Mouse (Mus musculus) liver, embryonic 11.5 days (tissue): Measurements from ENCODE around the gene Pphln1. TPM values are rescaled to one million over a fixed set of nuclear protein-coding genes. Genes with fewer than 3 reads are reported as not detected.

Source experiments
- ATAC-seq: fragments of 200-750 bp; cut with Nextera tagmentation; replicated peaks from 2 replicates; pipeline ENCODE4 v1.8.0; 2017; ENCODE audit warnings: moderate number of reproducible peaks, mild to moderate bottlenecking, moderate TSS enrichment, moderate library complexity; ENCODE audit not compliant: low FRiP score
- DNase-seq: peaks from one replicate; pipeline ENCODE4 v3.0.0-alpha.2; 2017; ENCODE audit warnings: low spot score
- H3K27ac ChIP-seq: fragments of 300-500 bp; sonication (generic); 2 replicates; pipeline ENCODE4 v1.5.1; 2014; ENCODE audit warnings: mild to moderate bottlenecking, low read depth, low read length, control low read depth
- H3K27me3 ChIP-seq: fragments of 300-500 bp; sonication (generic); replicated peaks from 2 replicates; pipeline ENCODE4 v1.6.1; 2014; ENCODE audit warnings: low read length, mixed read lengths; ENCODE audit not compliant: control insufficient read depth, insufficient read depth
- H3K36me3 ChIP-seq: fragments of 300-500 bp; sonication (generic); 2 replicates; pipeline ENCODE4 v1.6.1; 2014; ENCODE audit warnings: mild to moderate bottlenecking, low read length, moderate library complexity, mixed read lengths; ENCODE audit not compliant: control insufficient read depth, insufficient read depth
- H3K4me1 ChIP-seq: fragments of 300-500 bp; sonication (generic); replicated peaks from 2 replicates; pipeline ENCODE4 v1.6.1; 2014; ENCODE audit warnings: low read length, mixed read lengths; ENCODE audit not compliant: control insufficient read depth, insufficient read depth
- H3K4me2 ChIP-seq: fragments of 300-500 bp; sonication (generic); 2 replicates; pipeline ENCODE4 v1.6.1; 2014; ENCODE audit warnings: mild to moderate bottlenecking, control low read depth, moderate library complexity
- H3K4me3 ChIP-seq: fragments of 300-500 bp; sonication (generic); 2 replicates; pipeline ENCODE4 v1.5.1; 2014; ENCODE audit warnings: low read depth, low read length, control low read depth
- H3K9ac ChIP-seq: fragments of 300-500 bp; sonication (generic); 2 replicates; pipeline ENCODE4 v1.6.1; 2014; ENCODE audit warnings: low read depth, low read length, control low read depth
- H3K9me3 ChIP-seq: fragments of 300-500 bp; sonication (generic); 2 replicates; pipeline ENCODE4 v1.6.1; 2016; ENCODE audit warnings: low read length, inconsistent platforms, mixed read lengths; ENCODE audit not compliant: control insufficient read depth
- WGBS: fragments of 180-500 bp; shearing (Covaris S2); extraction: QIAGEN DNeasy Blood & Tissue Kit; methylation state at CpG from one replicate; pipeline ENCODE4 v1.1.7; 2014; 5-methylcytosine and 5-hydroxymethylcytosine counted together
- polyA plus RNA-seq: library from polyadenylated mRNA; unstranded; fragments of >200 nt; fragmentation: Nextera tagmentation; extraction: Ambion mirVana; gene quantifications from 2 replicates; pipeline ENCODE4 v1.2.1, GENCODE M21; 2014

The Pphln1 gene
- polyA plus RNA-seq, 1 experiment from 2014 or later: 51.3 TPM

- no peaks in the 10 kb centered on the region for H3K9me3 ChIP-seq
- no peaks in the 10 kb centered on the region for H3K4me1 ChIP-seq
- H3K4me3 ChIP-seq: no peak overlapping the region
- no peaks in the 10 kb centered on the region for H3K27me3 ChIP-seq
- WGBS: 89% methylated on average over 6 of the region's 6 CpGs
- H3K36me3 ChIP-seq: peaks cover 19% of the 10 kb centered on the region
- H3K27ac ChIP-seq: no peak overlapping the region
- no peak overlapping the region for H3K4me2 ChIP-seq
- DNase-seq: no peak
- no peak for ATAC-seq
- H3K9ac ChIP-seq: no peak overlapping the region
These were observed 45.5 kb downstream of the Pphln1 start for GRCm38 (mm10) chr15:93443676-93444075.

GRCm38 (mm10) chr15:93448862-93449261, 50.7 kb downstream of the Pphln1 start:
- H3K27me3 ChIP-seq: no peaks in the 10 kb centered on the region
- H3K4me1 ChIP-seq: no peaks in the 10 kb centered on the region
- peaks cover 3% of the 10 kb centered on the region; the same call in 1 of the 2 replicates for H3K36me3 ChIP-seq
- 86% methylated on average over 3 of the region's 3 CpGs for WGBS
- DNase-seq: no peak
- no peak overlapping the region for H3K4me3 ChIP-seq
- H3K9me3 ChIP-seq: no peaks in the 10 kb centered on the region
- no peak overlapping the region for H3K9ac ChIP-seq
- no peak for ATAC-seq
- no peak overlapping the region for H3K4me2 ChIP-seq
- H3K27ac ChIP-seq: no peak overlapping the region

GRCm38 (mm10) chr15:93453296-93453695, 55.1 kb downstream of the Pphln1 start:
- Histone ChIP-seq H3K27ac (no peak overlapping the region), H3K4me1 (no peaks in the 10 kb centered on the region), H3K4me3 (no peak overlapping the region), H3K9ac (no peak overlapping the region), H3K36me3 (peaks cover 3% of the 10 kb centered on the region; the same call in 1 of the 2 replicates), H3K9me3 (no peaks in the 10 kb centered on the region), H3K4me2 (no peak overlapping the region), H3K27me3 (no peaks in the 10 kb centered on the region)
- 80% methylated on average over 1 of the region's 1 CpGs for WGBS
- no peak for DNase-seq
- no peak for ATAC-seq

- DNase-seq (no peak), ATAC-seq (no peak)
- no peak overlapping the region for H3K4me3 ChIP-seq
- H3K9ac ChIP-seq: no peak overlapping the region
- H3K4me1 ChIP-seq: no peaks in the 10 kb centered on the region
- H3K36me3 ChIP-seq: peaks cover 3% of the 10 kb centered on the region; the same call in 1 of the 2 replicates
- H3K27me3 ChIP-seq: no peaks in the 10 kb centered on the region
- H3K9me3 ChIP-seq: no peaks in the 10 kb centered on the region
- H3K4me2 ChIP-seq: no peak overlapping the region
- no peak overlapping the region for H3K27ac ChIP-seq
These were observed 57.9 kb downstream of the Pphln1 start for GRCm38 (mm10) chr15:93456005-93456404.

DNA sequence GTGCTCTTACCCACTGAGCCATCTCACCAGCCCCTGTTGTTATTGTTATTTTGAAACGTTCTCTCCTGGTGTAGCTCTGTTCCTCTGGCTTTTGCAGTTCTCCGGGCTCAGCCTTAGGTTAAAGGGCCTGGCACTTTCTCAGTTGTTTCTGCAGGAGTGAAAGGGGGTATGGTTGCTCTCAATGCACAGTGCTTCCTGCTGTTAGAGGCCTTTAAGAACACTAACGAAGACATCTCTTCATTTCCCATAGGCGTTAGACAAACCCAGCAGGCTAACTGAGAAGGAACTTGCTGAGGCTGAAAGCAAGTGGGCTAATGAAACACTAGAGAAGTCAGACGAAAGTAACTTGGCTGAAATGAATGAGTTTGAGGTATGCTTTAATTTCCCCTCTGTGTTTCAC, 61.3 kb downstream of the Pphln1 start:
- Histone ChIP-seq H3K27me3 (no peaks in the 10 kb centered on the region), H3K4me2 (no peak overlapping the region), H3K9ac (no peak overlapping the region), H3K9me3 (no peaks in the 10 kb centered on the region), H3K4me1 (no peaks in the 10 kb centered on the region), H3K36me3 (peaks cover 6% of the 10 kb centered on the region; the same call in 1 of the 2 replicates), H3K4me3 (no peak overlapping the region), H3K27ac (no peak overlapping the region)
- DNase-seq (no peak), ATAC-seq (no peak)
- WGBS: 87% methylated on average over 5 of the region's 5 CpGs

DNA sequence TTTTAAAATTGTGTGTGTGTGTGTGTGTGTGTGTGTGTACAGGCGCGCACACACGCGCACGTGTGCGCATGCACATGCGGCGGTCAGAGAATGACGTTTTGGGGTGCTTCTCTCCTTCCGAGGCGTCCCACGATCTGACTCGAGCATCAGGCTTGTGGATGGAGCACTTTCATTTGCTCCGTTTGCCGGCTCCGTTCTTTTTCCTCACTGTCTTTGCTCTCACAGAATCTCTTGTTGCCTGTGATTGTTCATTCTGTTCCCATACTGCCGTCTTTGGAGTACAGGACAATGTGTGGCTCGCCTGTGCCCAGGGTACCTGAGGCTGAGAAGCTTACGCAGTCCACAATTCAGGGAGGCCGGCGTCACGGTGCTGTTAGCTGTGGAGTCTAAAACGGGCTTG, 62.9 kb downstream of the Pphln1 start:
- H3K4me3 ChIP-seq: no peak overlapping the region
- H3K4me2 ChIP-seq: no peak overlapping the region
- H3K27me3 ChIP-seq: no peaks in the 10 kb centered on the region
- H3K9me3 ChIP-seq: no peaks in the 10 kb centered on the region
- DNase-seq: no peak
- no peak overlapping the region for H3K27ac ChIP-seq
- no peak for ATAC-seq
- no peak overlapping the region for H3K9ac ChIP-seq
- H3K4me1 ChIP-seq: no peaks in the 10 kb centered on the region
- peaks cover 9% of the 10 kb centered on the region; the same call in 1 of the 2 replicates for H3K36me3 ChIP-seq
- 96% methylated on average over 23 of the region's 23 CpGs for WGBS

DNA sequence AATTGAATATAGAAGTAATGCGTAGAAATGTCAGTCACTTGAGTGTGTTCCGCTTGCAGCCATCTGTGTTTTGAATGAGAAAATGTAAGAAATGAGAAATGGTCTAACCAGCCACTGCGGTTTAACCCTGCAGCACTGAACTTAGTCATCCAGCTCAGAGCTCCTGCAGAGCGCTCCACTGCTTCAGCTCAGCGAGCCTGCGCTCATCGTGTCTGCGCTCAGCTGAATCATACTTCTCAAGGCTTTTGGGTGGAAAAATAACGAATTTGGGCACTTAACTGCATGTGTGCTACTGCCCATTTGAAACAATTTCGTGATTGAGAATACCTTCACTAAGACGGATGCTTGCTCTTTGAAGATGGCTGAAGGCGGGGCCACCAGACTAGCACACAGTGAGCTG, 73.5 kb downstream of the Pphln1 start:
- no peaks in the 10 kb centered on the region for H3K27me3 ChIP-seq
- H3K4me1 ChIP-seq: 0 out of 2 replicates have a peak, but pooled peaks cover 4% of the 10 kb centered on the region
- H3K9ac ChIP-seq: no peak overlapping the region
- H3K27ac ChIP-seq: no peak overlapping the region
- no peak for DNase-seq
- no peaks in the 10 kb centered on the region for H3K9me3 ChIP-seq
- no peak overlapping the region for H3K4me2 ChIP-seq
- H3K36me3 ChIP-seq: no peaks in the 10 kb centered on the region; the same call in 1 of the 2 replicates
- WGBS: 89% methylated on average over 12 of the region's 12 CpGs
- no peak for ATAC-seq
- H3K4me3 ChIP-seq: no peak overlapping the region

DNA sequence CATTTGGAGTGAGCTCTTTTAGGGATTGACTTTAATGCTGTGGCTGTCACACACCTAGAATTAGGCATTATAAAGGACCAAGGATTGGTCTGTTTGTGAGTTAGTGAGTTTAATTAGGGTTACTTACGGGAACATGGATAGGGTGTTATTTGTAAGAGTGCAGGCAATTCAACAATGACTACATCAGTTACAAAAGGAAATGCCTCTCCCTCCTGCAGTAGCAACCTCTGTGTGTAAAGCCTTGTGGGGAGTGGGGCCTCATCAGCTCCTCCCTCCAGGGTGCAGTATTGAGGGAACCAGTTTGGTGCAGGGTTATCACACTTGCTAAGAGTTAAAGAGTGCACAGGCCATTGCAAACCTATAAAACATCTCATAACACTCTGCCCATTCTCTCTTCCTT, 73.9 kb downstream of the Pphln1 start:
- Histone ChIP-seq H3K4me3 (no peak overlapping the region), H3K9ac (no peak overlapping the region), H3K27ac (no peak overlapping the region), H3K4me2 (no peak overlapping the region), H3K9me3 (no peaks in the 10 kb centered on the region), H3K4me1 (0 out of 2 replicates have a peak, but pooled peaks cover 4% of the 10 kb centered on the region), H3K36me3 (no peaks in the 10 kb centered on the region; the same call in 1 of the 2 replicates), H3K27me3 (no peaks in the 10 kb centered on the region)
- ATAC-seq (no peak), DNase-seq (no peak)
- 93% methylated on average over 1 of the region's 1 CpGs for WGBS

- no peak overlapping the region for H3K4me3 ChIP-seq
- 0 out of 2 replicates have a peak, but pooled peaks cover 4% of the 10 kb centered on the region for H3K4me1 ChIP-seq
- H3K27ac ChIP-seq: no peak overlapping the region
- H3K4me2 ChIP-seq: no peak overlapping the region
- H3K27me3 ChIP-seq: no peaks in the 10 kb centered on the region
- H3K9me3 ChIP-seq: no peaks in the 10 kb centered on the region
- no peak overlapping the region for H3K9ac ChIP-seq
- WGBS: 84% methylated on average over 3 of the region's 3 CpGs
- H3K36me3 ChIP-seq: no peaks in the 10 kb centered on the region; the same call in none of the 2 replicates
- ATAC-seq (no peak), DNase-seq (no peak)
These were observed 76.1 kb downstream of the Pphln1 start for GRCm38 (mm10) chr15:93474277-93474676.
